Mouse (Mus musculus) midbrain, embryonic 10.5 days (tissue): ENCODE data around the gene Ntng2. TPM values are rescaled to one million over a fixed set of nuclear protein-coding genes. Genes with fewer than 3 reads are reported as not detected.
A peak's percentile ranks its signal among the peaks of the same experiment; 100 is the strongest.

Experiments used
- DNase-seq: peaks from one replicate; pipeline ENCODE4 v3.0.0-alpha.2; 2017; ENCODE audit warnings: low spot score
- H3K27ac ChIP-seq: fragments of 300-500 bp; sonication (generic); replicated peaks from 2 replicates; pipeline ENCODE4 v1.5.1; 2016; ENCODE audit warnings: mild to moderate bottlenecking
- H3K27me3 ChIP-seq: fragments of 300-500 bp; sonication (generic); 2 replicates; pipeline ENCODE4 v1.6.1; 2016; ENCODE audit warnings: low read depth, mild to moderate bottlenecking; ENCODE audit not compliant: poor library complexity, severe bottlenecking
- H3K36me3 ChIP-seq: fragments of 300-500 bp; sonication (generic); 2 replicates; pipeline ENCODE4 v1.6.1; 2016; ENCODE audit warnings: mild to moderate bottlenecking, moderate library complexity
- H3K4me1 ChIP-seq: fragments of 300-500 bp; sonication (generic); 2 replicates; pipeline ENCODE4 v1.6.1; 2016
- H3K4me3 ChIP-seq: fragments of 300-500 bp; sonication (generic); 2 replicates; pipeline ENCODE4 v1.5.1; 2016; ENCODE audit warnings: mild to moderate bottlenecking, moderate library complexity
- H3K9me3 ChIP-seq: fragments of 300-500 bp; sonication (generic); replicated peaks from 2 replicates; pipeline ENCODE4 v1.6.1; 2016; ENCODE audit warnings: mild to moderate bottlenecking
- WGBS: fragments of 180-500 bp; shearing (Covaris S2); methylation state at CpG from one replicate; pipeline ENCODE4 v1.1.7; 2016; 5-methylcytosine and 5-hydroxymethylcytosine counted together
- polyA plus RNA-seq: library from polyadenylated mRNA; unstranded; fragments of >200 nt; fragmentation: Nextera tagmentation; extraction: Ambion mirVana; gene quantifications from 2 replicates; pipeline ENCODE4 v1.2.1, GENCODE M21; 2016

The Ntng2 gene
- polyA plus RNA-seq = 1.6 and 2.8 TPM in 2 replicates

DNA sequence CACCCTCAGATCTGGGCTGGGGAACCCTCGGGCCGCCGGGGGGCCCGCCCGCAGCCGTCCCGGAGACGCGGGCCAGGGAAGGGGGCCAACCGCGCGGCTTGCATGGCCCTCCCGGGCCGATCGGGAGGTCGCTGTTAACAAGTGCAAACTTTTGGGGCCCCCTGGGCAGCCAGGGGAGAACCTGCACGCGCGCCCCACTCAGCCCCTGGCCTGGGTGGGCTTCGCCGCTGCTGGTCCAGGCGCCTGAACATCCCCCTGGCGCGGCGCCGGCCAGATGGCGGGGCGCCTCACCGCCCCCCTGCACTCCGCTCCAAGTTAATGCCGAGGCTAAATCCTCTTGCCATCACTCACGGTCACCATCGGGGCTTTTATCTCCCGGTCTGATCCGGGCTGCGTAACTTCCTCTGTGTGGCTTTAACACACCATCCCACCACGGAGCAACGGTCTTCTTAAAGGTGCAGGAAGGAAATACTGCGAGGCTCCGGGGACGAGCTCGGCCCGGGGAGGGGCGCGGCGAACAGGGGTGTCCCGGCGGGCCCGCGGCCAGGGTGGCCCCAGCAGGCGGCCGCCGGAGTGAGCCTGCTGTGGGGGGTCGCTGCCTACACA, at the start of gene Ntng2:
Ntng2 (minus strand) TSS at position 407 of the 606 bp plus-strand sequence.
- peak; percentile 80 for DNase-seq
- under 1% methylated on average over 48 of the region's 54 CpGs for WGBS
- no peaks in the 10 kb centered on the region for H3K36me3 ChIP-seq
- peaks cover 95% of the 10 kb centered on the region for H3K27me3 ChIP-seq
- H3K9me3 ChIP-seq = no peaks in the 10 kb centered on the region
- peak within 1 kb of the TSS; percentile 90 for H3K27ac ChIP-seq
- peaks cover 67% of the 10 kb centered on the region for H3K4me1 ChIP-seq
- peak within 1 kb of the TSS; percentile 80 for H3K4me3 ChIP-seq

DNA sequence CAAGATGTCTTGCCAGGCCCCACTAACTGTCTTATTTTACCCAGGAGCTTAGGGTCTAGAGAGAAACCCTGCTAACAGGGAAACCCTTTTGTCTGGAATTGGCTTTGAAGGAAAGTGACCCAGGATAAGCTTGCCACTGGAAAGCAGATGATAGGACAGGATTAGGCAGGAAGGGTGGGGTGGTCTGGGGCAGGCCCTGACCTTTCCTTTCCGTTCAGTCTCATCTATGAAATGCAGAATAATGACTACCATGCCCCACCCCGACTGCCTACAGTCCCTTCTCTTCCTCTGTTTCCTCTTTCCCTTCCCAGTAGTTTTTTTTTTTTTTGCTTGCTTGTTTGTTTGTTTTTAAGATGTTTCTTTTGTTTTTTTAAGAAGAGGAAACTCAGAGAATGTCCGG, 42.8 kb upstream of the Ntng2 start:
- H3K9me3 ChIP-seq = peaks cover 11% of the 10 kb centered on the region; the same call in 1 of the 2 replicates
- H3K27ac ChIP-seq = no peak overlapping the region
- no peaks in the 10 kb centered on the region for H3K36me3 ChIP-seq
- H3K4me3 ChIP-seq = no peak overlapping the region
- no peak for DNase-seq
- WGBS = 70% methylated on average over 3 of the region's 3 CpGs
- no peaks in the 10 kb centered on the region for H3K27me3 ChIP-seq
- no peaks in the 10 kb centered on the region for H3K4me1 ChIP-seq

DNA sequence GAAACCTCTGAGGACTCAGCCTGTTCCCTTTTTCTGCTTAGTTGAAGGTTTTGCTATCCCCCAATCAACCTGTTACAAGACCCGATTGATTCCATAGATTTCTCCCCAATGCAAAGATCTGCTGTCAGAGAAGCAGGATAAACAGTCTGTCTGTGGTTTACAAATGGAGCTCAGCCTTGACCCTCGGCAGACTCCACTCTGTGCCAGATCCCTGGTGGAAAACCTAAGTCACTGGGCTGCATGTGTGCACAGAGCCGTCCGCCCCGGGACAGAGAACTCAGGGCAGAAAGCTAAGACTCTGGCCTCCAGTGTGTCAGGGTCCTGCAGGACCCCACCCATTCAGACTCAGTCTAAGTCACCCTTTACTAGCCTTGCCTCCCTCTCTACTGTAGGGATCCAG, 34.8 kb upstream of the Ntng2 start:
- Histone ChIP-seq H3K27me3 (no peaks in the 10 kb centered on the region), H3K36me3 (no peaks in the 10 kb centered on the region), H3K4me3 (no peak overlapping the region), H3K27ac (no peak overlapping the region), H3K9me3 (no peaks in the 10 kb centered on the region), H3K4me1 (no peaks in the 10 kb centered on the region)
- DNase-seq = no peak
- 84% methylated on average over 5 of the region's 5 CpGs for WGBS

DNA sequence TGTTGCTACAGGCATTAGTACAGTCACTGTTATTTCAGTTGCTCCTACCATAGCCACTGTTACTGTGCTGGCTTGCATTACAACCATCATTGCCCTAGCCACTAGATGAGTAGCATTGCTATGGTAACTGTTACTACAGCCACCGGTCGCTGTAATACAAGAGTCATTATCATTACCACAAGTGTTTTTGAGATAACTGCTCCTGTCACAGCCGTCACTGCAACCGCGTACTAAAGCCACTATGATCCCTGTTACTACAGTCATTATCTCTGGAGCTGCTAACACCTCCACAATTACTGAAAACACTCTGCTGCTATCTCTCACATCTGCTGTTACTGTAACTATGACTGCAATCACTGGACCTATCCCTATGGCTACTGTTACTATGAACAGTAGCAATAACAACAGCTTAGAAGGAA, 24.9 kb upstream of the Ntng2 start:
- no peaks in the 10 kb centered on the region for H3K9me3 ChIP-seq
- peaks cover 3% of the 10 kb centered on the region for H3K4me1 ChIP-seq
- H3K4me3 ChIP-seq = no peak overlapping the region
- H3K27ac ChIP-seq = no peak overlapping the region
- H3K36me3 ChIP-seq = no peaks in the 10 kb centered on the region
- 93% methylated on average over 5 of the region's 5 CpGs for WGBS
- H3K27me3 ChIP-seq = no peaks in the 10 kb centered on the region
- DNase-seq = no peak

DNA sequence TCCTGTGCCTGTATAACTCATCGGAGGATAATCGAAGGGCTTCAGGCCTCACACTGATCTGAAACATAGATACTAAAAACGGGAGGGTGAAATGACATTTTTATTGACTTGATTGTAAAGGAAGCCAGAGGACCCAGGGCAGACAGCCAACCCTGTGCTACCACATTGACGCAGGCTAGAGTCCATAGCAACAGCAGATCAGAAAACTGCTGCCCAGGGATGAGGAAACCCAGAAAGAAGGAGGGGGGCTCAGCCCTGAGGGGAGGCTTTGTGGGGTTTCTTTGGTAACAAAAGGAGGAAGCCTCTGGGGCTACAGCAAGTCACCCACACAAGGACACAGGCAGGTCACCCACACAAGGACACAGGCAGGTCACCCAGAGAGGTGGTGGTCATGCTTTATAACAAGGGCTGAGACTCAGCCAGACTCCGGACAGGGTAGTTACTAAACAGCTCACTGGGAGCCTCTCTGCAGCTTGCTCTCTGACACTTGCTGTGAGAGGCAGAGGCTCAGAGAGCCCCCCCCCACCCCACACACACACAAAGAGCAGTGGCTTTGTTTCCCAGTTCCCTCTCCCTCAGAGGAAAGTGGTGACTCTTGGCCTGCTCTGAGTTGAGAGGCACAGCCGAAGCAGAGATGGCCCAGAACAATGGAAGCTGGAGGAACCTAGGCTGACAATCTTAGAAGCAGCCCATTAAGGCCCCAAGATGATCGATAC, 19.2 kb upstream of the Ntng2 start:
- Histone ChIP-seq H3K36me3 (no peaks in the 10 kb centered on the region), H3K4me3 (0 out of 2 replicates have a peak overlapping the region, but pooled peaks have one; percentile 2), H3K4me1 (peaks cover 24% of the 10 kb centered on the region), H3K27ac (peak overlapping the region; percentile 85), H3K9me3 (no peaks in the 10 kb centered on the region), H3K27me3 (0 out of 2 replicates have a peak, but pooled peaks cover 3% of the 10 kb centered on the region)
- peak; percentile 41 for DNase-seq
- 58% methylated on average over 7 of the region's 7 CpGs for WGBS

DNA sequence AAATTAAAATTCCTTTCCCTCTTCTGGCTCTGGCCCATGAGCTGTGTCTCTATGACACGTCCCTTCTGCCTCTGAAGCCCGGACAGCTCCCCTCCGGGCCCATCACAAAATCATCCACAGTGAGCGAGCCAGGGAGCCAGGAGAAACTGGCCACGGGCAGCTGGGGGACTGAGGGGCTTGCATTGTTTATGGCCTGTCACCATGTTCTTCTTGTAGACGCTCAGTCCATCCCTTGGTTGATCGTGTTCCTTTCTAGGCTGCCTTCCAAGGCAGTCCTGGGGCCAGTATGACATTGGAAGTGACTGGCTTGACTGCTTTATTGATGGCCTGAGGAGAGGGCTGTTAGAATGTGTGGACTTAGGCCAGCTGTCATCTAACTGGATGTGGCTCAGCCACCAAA, 18.3 kb upstream of the Ntng2 start:
- peaks cover 29% of the 10 kb centered on the region for H3K4me1 ChIP-seq
- 0 out of 2 replicates have a peak, but pooled peaks cover 3% of the 10 kb centered on the region for H3K27me3 ChIP-seq
- no peak overlapping the region for H3K4me3 ChIP-seq
- no peak for DNase-seq
- H3K27ac ChIP-seq = 0 out of 2 replicates have a peak overlapping the region, but pooled peaks have one; percentile 85
- H3K9me3 ChIP-seq = no peaks in the 10 kb centered on the region
- 86% methylated on average over 7 of the region's 7 CpGs for WGBS
- no peaks in the 10 kb centered on the region for H3K36me3 ChIP-seq

DNA sequence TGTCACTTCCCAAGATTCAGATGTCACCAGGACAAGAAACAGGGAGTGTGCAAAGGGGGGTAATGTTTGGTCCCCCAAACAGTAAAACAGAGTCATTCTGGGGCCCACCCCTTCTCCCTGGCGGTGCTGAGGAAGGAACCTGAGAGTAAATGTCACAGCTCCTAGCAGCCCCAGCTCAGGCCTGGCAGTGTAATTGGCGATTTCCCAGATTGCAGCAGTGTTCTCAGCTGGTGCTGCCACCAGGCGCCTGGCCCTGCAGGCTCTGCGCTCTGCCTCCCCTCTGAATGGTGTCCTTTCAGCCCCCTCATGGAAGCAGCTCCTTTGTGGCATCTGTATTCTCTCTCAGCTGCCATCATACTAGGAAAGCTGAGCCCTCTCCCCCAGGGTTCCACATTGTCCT, 14.0 kb upstream of the Ntng2 start:
- no peaks in the 10 kb centered on the region for H3K9me3 ChIP-seq
- DNase-seq = no peak
- H3K36me3 ChIP-seq = no peaks in the 10 kb centered on the region
- no peak overlapping the region for H3K4me3 ChIP-seq
- H3K27ac ChIP-seq = 0 out of 2 replicates have a peak overlapping the region, but pooled peaks have one; percentile 6
- no peaks in the 10 kb centered on the region; the same call in 1 of the 2 replicates for H3K27me3 ChIP-seq
- 43% methylated on average over 4 of the region's 4 CpGs for WGBS
- H3K4me1 ChIP-seq = peaks cover 17% of the 10 kb centered on the region

DNA sequence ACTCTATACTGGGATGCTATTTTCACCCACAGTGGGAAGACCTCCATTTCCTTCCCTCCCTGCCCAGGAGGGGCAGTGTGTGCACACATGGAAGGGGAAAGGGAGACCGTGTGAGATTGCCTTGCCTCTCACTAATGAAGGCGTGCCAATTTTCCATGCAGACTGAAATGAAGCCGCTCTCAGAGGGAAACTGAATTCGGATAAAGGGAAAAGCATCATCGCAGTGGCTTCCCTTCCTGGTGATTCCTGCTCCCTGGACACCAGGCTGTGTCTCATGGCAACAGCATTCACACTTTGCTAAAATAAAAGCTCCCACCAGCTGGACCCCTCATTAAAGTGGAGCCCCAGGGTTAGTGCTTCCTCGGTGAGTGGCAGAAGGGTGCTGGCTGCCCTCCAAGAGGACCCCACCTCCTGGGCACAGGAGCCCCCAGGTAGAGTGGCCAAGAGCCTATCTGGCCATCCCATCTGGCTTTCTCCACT, 9.7 kb upstream of the Ntng2 start:
- DNase-seq = no peak
- WGBS = 79% methylated on average over 6 of the region's 6 CpGs
- H3K4me1 ChIP-seq = peaks cover 8% of the 10 kb centered on the region
- no peaks in the 10 kb centered on the region for H3K9me3 ChIP-seq
- H3K27me3 ChIP-seq = peaks cover 9% of the 10 kb centered on the region; the same call in 1 of the 2 replicates
- H3K36me3 ChIP-seq = no peaks in the 10 kb centered on the region
- no peak overlapping the region for H3K4me3 ChIP-seq
- no peak overlapping the region for H3K27ac ChIP-seq

DNA sequence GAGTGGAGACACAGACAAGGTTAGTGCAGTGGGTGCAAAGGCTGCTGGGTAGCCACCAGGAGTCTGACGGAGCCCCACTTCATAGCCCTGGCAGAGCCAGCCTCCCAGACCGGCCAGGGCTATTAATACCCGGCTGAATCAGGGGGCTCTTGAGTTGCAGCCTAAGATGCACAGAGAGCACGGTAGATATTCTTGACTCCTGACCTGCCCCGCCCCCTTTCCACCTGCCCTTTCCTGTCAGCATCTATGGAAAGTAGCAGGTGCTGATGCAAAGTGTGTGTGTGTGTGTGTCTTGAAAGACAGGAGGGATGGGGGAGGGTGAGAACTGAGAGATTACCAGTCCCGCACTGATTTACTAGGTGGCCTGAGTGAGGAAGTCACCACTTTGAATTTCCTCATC, 8.3 kb upstream of the Ntng2 start:
- Histone ChIP-seq H3K27ac (no peak overlapping the region), H3K27me3 (peaks cover 19% of the 10 kb centered on the region), H3K4me3 (no peak overlapping the region), H3K9me3 (no peaks in the 10 kb centered on the region), H3K4me1 (peaks cover 4% of the 10 kb centered on the region), H3K36me3 (no peaks in the 10 kb centered on the region)
- WGBS = 83% methylated on average over 6 of the region's 6 CpGs
- no peak for DNase-seq

DNA sequence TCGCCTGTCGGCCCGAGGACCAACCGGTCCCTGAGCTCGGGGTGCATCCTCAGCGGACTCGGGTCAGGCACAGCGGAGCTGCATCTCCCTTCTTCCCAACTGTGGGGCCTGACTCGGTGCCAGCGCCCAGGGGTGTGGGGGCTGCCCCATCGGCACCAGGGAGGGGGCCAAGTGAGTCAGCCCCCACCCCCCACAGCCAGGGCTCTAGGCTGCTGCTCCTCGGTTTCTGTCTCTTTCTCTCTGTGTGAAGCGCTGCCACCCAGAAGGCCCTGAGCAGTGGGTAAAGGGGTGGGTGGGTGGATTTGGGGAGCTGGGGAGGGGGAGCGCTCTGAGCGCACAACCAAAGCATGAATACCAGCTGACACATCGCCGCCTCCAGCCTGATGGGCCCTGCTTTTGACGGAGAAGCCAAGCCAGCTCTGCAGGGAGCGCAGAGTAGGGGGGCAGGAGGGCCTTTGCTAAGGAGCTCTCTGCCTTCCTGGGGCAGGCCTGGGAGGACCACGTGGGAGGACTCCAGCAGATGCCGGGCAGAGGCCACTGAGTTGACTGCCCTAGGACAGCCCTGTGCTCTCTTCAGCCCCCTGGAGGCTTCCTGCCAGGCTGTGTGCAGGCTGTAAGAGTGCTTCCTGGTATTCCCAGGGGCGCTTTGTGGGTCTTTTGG, 530 bp upstream of the Ntng2 start:
- under 1% methylated on average over 21 of the region's 22 CpGs for WGBS
- H3K4me3 ChIP-seq = peak overlapping the region; percentile 80
- H3K27ac ChIP-seq = peak overlapping the region; percentile 90
- DNase-seq = peak; percentile 75
- peaks cover 65% of the 10 kb centered on the region for H3K4me1 ChIP-seq
- H3K36me3 ChIP-seq = no peaks in the 10 kb centered on the region
- peaks cover 92% of the 10 kb centered on the region for H3K27me3 ChIP-seq
- no peaks in the 10 kb centered on the region for H3K9me3 ChIP-seq

DNA sequence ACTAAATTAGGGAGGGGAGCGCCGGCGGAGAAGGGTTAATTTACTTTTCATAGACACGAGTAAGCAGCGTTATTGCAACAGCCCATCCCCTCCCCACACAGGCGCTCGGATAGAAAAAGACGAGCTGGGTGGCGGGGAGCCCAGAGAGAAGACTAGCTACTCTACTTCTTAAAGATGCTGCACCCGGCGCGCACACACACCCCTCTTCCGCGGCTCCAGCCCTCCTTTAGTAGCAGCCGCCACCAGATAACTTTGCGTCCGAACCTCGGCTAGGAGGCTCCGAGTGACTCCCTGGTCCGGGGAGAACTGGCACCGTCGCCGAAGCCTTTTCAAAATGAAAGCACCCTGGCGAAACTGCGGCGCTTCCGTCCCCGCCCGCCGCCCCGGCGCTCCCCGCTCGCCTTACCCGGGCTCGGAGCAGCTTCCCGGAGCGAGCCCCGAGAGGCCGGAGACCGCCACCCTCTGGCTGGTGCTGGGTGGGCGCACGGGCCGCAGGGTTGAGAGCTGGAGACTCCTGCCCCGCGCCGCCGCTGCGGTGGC, 676 bp downstream of the Ntng2 start:
- WGBS = under 1% methylated on average over 49 of the region's 49 CpGs
- H3K4me1 ChIP-seq = peaks cover 70% of the 10 kb centered on the region
- DNase-seq = peak; percentile 74

More for the DNA sequence above, 676 bp downstream of the Ntng2 start:
- Histone ChIP-seq H3K36me3 (no peaks in the 10 kb centered on the region; the same call in 1 of the 2 replicates), H3K4me3 (peak overlapping the region; percentile 80), H3K27me3 (peaks cover 97% of the 10 kb centered on the region), H3K27ac (peak overlapping the region; percentile 90), H3K9me3 (no peaks in the 10 kb centered on the region)
